Mouse (Mus musculus) forebrain, embryonic 14.5 days (tissue): ENCODE results near the gene Carhsp1. TPM values are rescaled to one million over a fixed set of nuclear protein-coding genes. Genes with fewer than 3 reads are reported as not detected.

Experiments used
- ATAC-seq: fragments of 200-750 bp; cut with Nextera tagmentation; 2 replicates; pipeline ENCODE4 v1.8.0; 2017; ENCODE audit warnings: mild to moderate bottlenecking, moderate library complexity
- DNase-seq: peaks from one replicate; pipeline ENCODE4 v3.0.0-alpha.2; 2015; ENCODE audit warnings: low spot score
- H3K27ac ChIP-seq: fragments of 300-500 bp; sonication (generic); 2 replicates; pipeline ENCODE4 v1.5.1; 2014; ENCODE audit warnings: low read depth, mild to moderate bottlenecking, control low read depth, low read length, moderate library complexity
- H3K27me3 ChIP-seq: fragments of 300-500 bp; sonication (generic); replicated peaks from 2 replicates; pipeline ENCODE4 v1.6.1; 2014; ENCODE audit warnings: low read length, control low read depth, mixed read lengths; ENCODE audit not compliant: control insufficient read depth, insufficient read depth
- H3K36me3 ChIP-seq: fragments of 300-500 bp; sonication (generic); 2 replicates; pipeline ENCODE4 v1.6.1; 2014; ENCODE audit warnings: low read length, control low read depth; ENCODE audit not compliant: control insufficient read depth, insufficient read depth
- H3K4me1 ChIP-seq: fragments of 300-500 bp; sonication (generic); 2 replicates; pipeline ENCODE4 v1.6.1; 2014; ENCODE audit warnings: antibody characterized with exemption, low read length, control low read depth; ENCODE audit not compliant: control insufficient read depth, insufficient read depth
- H3K4me2 ChIP-seq: fragments of 300-500 bp; sonication (generic); 2 replicates; pipeline ENCODE4 v1.6.1; 2014; ENCODE audit warnings: mild to moderate bottlenecking, control low read depth, low read length
- H3K4me3 ChIP-seq: fragments of 300-500 bp; sonication (generic); 2 replicates; pipeline ENCODE4 v1.5.1; 2014; ENCODE audit warnings: low read depth, low read length, control low read depth
- H3K9ac ChIP-seq: fragments of 300-500 bp; sonication (generic); 2 replicates; pipeline ENCODE4 v1.6.1; 2014; ENCODE audit warnings: mild to moderate bottlenecking, low read length, control low read depth, moderate library complexity
- H3K9me3 ChIP-seq: fragments of 300-500 bp; sonication (generic); replicated peaks from 2 replicates; pipeline ENCODE4 v1.6.1; 2016; ENCODE audit warnings: low read length, control low read depth, mixed read lengths; ENCODE audit not compliant: control insufficient read depth
- WGBS: fragments of 180-500 bp; shearing (Covaris S2); extraction: QIAGEN DNeasy Blood & Tissue Kit; methylation state at CpG from one replicate; pipeline ENCODE4 v1.1.7; 2014; 5-methylcytosine and 5-hydroxymethylcytosine counted together
- polyA plus RNA-seq: library from polyadenylated mRNA; unstranded; fragments of >200 nt; fragmentation: Nextera tagmentation; extraction: Ambion mirVana; gene quantifications from 2 replicates; pipeline ENCODE4 v1.2.1, GENCODE M21; 2014

The Carhsp1 gene
- polyA plus RNA-seq, 1 experiment from 2014 or later = 95.0 TPM

GRCm38 (mm10) chr16:8670041-8671035 is 1.6 kb downstream of the Carhsp1 start:
- 0 out of 2 replicates have a peak, but pooled peaks cover 4% of the 10 kb centered on the region for H3K27me3 ChIP-seq
- peak; percentile 30 for ATAC-seq
- H3K4me3 ChIP-seq = peak overlapping the region; percentile 62
- H3K4me1 ChIP-seq = peaks cover 22% of the 10 kb centered on the region; the same call in 1 of the 2 replicates
- WGBS = 5% methylated on average over 15 of the region's 15 CpGs
- H3K9ac ChIP-seq = peak overlapping the region; percentile 74
- no peaks in the 10 kb centered on the region for H3K36me3 ChIP-seq
- DNase-seq = peak; percentile 75
- H3K9me3 ChIP-seq = no peaks in the 10 kb centered on the region
- H3K4me2 ChIP-seq = peak overlapping the region; percentile 77
- H3K27ac ChIP-seq = peak overlapping the region; percentile 75

GRCm38 (mm10) chr16:8669432-8669831 is 2.5 kb downstream of the Carhsp1 start:
- Histone ChIP-seq H3K36me3 (no peaks in the 10 kb centered on the region), H3K4me3 (peak overlapping the region; percentile 62), H3K27me3 (0 out of 2 replicates have a peak, but pooled peaks cover 4% of the 10 kb centered on the region), H3K27ac (peak overlapping the region; percentile 75), H3K4me2 (peak overlapping the region; percentile 77), H3K9me3 (no peaks in the 10 kb centered on the region), H3K4me1 (peaks cover 22% of the 10 kb centered on the region; the same call in 1 of the 2 replicates), H3K9ac (peak overlapping the region; percentile 74)
- ATAC-seq = no peak
- 51% methylated on average over 5 of the region's 5 CpGs for WGBS
- peak; percentile 25 for DNase-seq

GRCm38 (mm10) chr16:8668386-8668785 is 3.6 kb downstream of the Carhsp1 start:
- Histone ChIP-seq H3K4me2 (no peak overlapping the region), H3K4me1 (peaks cover 22% of the 10 kb centered on the region; the same call in 1 of the 2 replicates), H3K36me3 (peaks cover 4% of the 10 kb centered on the region), H3K9ac (no peak overlapping the region), H3K9me3 (no peaks in the 10 kb centered on the region), H3K4me3 (no peak overlapping the region), H3K27me3 (0 out of 2 replicates have a peak, but pooled peaks cover 4% of the 10 kb centered on the region), H3K27ac (no peak overlapping the region)
- DNase-seq = no peak
- no peak for ATAC-seq
- WGBS = 73% methylated on average over 2 of the region's 2 CpGs

- Histone ChIP-seq H3K4me1 (peaks cover 22% of the 10 kb centered on the region; the same call in 1 of the 2 replicates), H3K4me3 (no peak overlapping the region), H3K36me3 (peaks cover 10% of the 10 kb centered on the region), H3K27ac (no peak overlapping the region), H3K4me2 (no peak overlapping the region), H3K9ac (no peak overlapping the region), H3K27me3 (no peaks in the 10 kb centered on the region), H3K9me3 (no peaks in the 10 kb centered on the region)
- 77% methylated on average over 4 of the region's 4 CpGs for WGBS
- DNase-seq = no peak
- ATAC-seq = no peak
These were observed 4.1 kb downstream of the Carhsp1 start for GRCm38 (mm10) chr16:8667814-8668213.

- Histone ChIP-seq H3K9me3 (no peaks in the 10 kb centered on the region), H3K4me1 (peaks cover 22% of the 10 kb centered on the region; the same call in 1 of the 2 replicates), H3K9ac (no peak overlapping the region), H3K27me3 (no peaks in the 10 kb centered on the region), H3K36me3 (peaks cover 15% of the 10 kb centered on the region), H3K4me2 (no peak overlapping the region), H3K4me3 (no peak overlapping the region), H3K27ac (no peak overlapping the region)
- DNase-seq (no peak), ATAC-seq (no peak)
- WGBS = 90% methylated on average over 7 of the region's 7 CpGs
These were observed 4.7 kb downstream of the Carhsp1 start for GRCm38 (mm10) chr16:8667261-8667660.

- peaks cover 22% of the 10 kb centered on the region; the same call in 1 of the 2 replicates for H3K4me1 ChIP-seq
- peaks cover 23% of the 10 kb centered on the region for H3K36me3 ChIP-seq
- H3K27ac ChIP-seq = no peak overlapping the region
- 68% methylated on average over 2 of the region's 2 CpGs for WGBS
- no peak overlapping the region for H3K4me3 ChIP-seq
- no peaks in the 10 kb centered on the region for H3K9me3 ChIP-seq
- DNase-seq (no peak), ATAC-seq (no peak)
- H3K27me3 ChIP-seq = no peaks in the 10 kb centered on the region
- H3K9ac ChIP-seq = no peak overlapping the region
- H3K4me2 ChIP-seq = no peak overlapping the region
These were observed 5.5 kb downstream of the Carhsp1 start for GRCm38 (mm10) chr16:8666452-8666851.

DNA sequence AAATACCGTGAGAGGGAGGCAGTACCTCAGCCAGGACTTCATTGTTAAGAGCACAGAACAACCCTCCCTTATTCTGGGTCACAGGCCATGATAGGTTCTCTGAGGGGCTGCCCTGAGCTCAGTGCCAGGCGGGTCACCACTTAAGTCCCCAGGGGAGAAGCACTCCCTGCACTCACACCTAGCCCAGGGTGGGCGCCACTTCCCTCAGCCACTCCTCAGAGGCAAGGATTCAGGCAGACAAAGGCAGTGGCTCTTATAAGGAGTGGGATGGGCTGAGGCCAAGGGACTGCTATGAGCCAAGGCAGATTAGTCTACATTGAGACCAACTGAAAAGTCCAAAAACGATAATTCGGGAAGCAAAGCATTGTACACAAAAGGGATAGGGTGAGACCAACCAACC is 6.6 kb downstream of the Carhsp1 start:
- Histone ChIP-seq H3K4me3 (no peak overlapping the region), H3K9me3 (no peaks in the 10 kb centered on the region), H3K36me3 (peaks cover 31% of the 10 kb centered on the region), H3K9ac (no peak overlapping the region), H3K4me1 (peaks cover 18% of the 10 kb centered on the region; the same call in 1 of the 2 replicates), H3K4me2 (no peak overlapping the region), H3K27me3 (no peaks in the 10 kb centered on the region), H3K27ac (no peak overlapping the region)
- DNase-seq (no peak), ATAC-seq (no peak)
- WGBS = 77% methylated on average over 5 of the region's 5 CpGs

DNA sequence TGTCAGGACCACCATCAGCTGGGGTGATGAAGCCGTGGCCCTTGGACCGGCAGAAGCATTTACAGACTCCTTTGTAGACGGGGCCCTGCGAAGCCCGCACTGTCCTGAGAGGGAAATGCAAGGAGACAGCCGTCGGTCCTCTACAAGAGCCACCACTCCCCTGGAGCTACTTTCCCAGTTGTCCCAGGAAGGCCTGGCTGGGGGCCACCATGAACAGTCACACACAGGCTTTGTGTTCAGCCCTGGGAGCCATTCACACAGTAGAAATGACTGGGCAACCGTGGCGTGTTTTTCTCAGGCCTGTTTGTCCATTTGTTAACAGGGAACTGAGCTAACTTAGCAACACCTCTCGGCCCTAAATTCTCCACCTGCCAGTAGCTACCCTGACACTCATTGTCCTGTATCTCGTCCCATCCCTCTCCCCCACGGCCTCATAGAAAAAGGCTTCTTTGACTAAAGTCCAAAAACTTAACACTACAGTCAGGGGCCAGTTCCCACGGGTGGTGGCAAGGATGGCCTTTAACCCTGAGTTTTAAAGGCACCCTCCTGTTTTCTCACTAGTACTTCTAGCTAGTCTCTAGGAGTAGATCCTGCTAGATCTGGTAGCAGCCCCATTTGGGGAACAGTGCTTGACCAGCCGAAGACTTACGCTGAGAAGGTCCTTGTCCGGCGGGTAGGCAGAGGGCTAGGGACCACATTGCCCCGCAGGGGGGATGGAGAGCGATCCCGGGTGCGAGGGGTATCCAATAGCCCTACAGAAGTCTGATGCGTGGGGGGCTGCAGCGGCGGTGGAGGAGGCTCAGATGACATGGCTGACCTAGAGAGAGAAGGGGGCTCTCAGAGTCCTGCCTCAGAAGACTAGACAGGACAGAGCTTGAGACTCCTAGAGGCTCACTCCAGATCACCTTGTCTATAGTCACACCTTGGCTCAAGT is 8.1 kb downstream of the Carhsp1 start:
- Histone ChIP-seq H3K27ac (no peak overlapping the region), H3K4me3 (no peak overlapping the region), H3K9me3 (no peaks in the 10 kb centered on the region), H3K4me2 (no peak overlapping the region), H3K4me1 (peaks cover 5% of the 10 kb centered on the region; the same call in 1 of the 2 replicates), H3K27me3 (no peaks in the 10 kb centered on the region), H3K9ac (no peak overlapping the region), H3K36me3 (peaks cover 46% of the 10 kb centered on the region)
- DNase-seq = no peak
- no peak for ATAC-seq
- 84% methylated on average over 24 of the region's 24 CpGs for WGBS
